Mouse (Mus musculus) liver, embryonic 14.5 days (tissue): ENCODE results near the gene Zdhhc6.

Experiments used
- CTCF ChIP-seq: IDR thresholded peaks from 2 replicates; pipeline ENCODE4 v1.5.1; 2016; ENCODE audit warnings: antibody characterized with exemption, low read depth, control low read depth
- EP300 ChIP-seq: IDR thresholded peaks from 2 replicates; pipeline ENCODE4 v1.6.1; 2016; ENCODE audit warnings: antibody characterized with exemption, low read depth

DNA sequence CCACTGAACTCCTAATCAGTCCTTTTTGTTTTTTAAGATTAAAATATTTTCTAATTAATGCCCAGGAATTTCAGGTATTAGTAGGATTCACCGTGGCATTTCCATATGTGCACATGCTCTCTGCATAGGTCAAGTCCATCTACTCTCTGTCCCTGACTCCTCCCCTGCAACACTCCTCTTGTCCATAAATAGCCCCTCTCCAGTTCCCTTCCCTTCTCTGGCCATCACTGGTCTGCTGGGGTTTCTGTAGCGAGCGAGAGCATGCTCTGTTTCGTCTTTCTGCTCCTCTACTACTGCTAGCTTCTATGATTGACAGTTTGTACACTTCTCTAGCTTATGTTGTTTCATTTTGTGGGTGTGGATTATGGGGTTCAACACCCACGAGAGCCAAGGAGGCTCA, 15.9 kb upstream of the Zdhhc6 start:
- no peak for TF ChIP-seq CTCF
- no peak for TF ChIP-seq EP300
